Mouse (Mus musculus): ENCODE results near the gene Rhof. TPM values are rescaled to one million over a fixed set of nuclear protein-coding genes. Genes with fewer than 3 reads are reported as not detected.

Rhof gene
- 1.5 and 1.8 TPM in 2 replicates for polyA plus RNA-seq (2012; rRNA removed)

DNA sequence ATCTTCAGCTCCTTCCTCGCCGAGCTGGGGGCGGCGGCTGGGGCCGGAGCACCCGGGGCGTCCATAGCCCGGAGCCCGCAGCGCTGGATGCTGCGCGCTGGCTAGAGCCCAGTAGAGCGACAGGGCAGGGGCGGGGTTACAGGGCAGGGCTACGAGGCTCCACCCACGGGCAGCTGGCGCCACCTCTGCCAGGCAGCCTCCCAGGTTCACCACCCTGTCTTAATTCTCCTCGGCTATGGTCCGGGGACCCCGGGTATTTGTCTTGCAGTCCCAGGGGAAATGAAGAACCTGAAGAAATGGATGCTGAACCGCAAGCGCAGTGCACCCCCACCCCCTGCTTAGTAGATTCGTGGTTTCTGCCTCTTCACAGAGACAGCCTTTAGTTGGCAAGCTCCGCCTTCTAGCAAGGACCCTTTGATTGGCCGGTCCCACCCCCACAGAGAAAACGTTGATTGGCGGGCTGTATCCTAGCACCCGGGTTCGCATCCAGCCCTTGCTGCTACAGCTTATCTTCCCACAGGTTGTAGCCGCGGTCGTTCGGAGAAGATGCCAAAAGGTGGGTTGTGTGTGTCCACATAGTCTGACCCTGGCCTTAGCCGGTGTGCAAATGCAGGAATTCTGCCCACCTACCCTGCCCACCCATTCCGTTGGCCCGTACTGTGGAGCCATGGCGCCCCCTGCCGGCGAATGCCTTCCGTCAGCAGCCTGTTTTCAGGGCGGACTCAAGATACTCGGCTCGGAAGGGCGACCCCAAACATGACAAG is at the start of gene Rhof:
TSS of gene Rhof (minus strand) at position 385 of the 764 bp plus-strand sequence.

DNA sequence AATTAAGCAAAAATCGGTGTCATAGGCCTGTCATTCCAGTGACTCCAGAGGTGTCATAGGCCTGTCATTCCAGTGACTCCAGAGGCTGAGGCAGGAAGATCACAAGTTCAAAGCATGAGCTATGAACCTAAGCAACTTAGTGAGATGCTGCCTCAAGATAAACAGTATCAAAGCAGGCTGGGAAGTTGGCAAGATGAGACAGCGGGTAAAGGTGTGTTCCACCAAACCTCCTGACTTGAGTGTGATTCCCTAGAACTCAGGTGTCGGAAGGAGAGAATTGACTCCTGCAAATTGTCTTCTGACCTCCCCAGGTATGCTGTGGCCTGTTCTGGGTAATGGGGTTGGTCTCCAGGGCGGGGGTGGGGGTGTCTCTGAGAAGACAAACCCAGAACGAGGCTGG is 36.8 kb upstream of the Rhof start, which contains the start of gene Psmd9:
TSS of gene Psmd9 (plus strand) at position 130 of the 400 bp plus-strand sequence.

DNA sequence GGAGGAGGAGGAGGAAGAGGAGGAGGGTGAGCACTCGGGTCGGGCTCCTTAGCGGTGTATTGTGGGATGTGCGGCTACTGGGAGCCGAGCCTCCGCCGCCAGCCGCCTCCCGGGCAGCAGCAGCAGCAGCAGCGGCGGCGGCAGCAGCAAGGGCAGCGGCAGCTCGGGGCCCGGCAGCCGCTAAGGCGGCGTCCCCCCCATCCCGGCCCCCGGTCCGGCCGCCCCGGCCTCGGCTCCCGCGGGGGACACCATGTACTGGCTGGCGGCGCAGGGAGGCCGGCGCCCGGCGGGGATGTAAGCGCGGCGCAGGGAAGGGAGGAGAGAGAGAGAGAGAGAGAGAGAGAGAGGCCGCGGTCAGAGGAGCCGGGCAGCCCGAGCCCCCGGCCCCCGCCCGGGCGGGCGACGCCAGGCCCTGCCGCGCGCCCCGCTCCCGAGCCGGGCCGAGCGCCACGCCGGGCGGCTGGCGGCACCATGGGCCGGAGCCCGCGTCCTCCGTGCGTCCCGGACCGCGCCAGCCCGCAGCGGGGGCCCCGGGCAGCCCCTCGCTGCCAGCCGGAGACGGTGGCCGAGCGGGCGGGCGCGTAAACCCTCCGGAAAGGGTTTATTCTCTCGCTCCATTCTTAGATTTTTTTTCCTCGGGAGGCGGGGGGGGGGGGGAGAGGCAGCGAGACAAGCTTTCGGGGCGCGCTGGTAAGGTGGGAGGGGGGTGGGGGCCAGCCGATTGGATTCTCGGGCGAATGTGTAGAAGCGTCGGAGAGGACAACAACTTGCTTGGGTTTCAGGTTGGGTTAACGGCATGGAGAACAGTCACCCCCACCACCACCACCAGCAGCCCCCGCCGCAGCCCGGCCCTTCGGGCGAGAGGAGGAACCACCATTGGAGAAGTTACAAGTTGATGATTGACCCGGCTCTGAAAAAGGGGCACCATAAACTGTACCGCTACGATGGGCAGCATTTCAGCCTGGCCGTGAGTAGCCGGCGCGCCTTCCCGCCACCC is 10.0 kb upstream of the Rhof start, which contains the start of gene Setd1b:
TSS of gene Setd1b (plus strand) at position 33 of the 997 bp plus-strand sequence.

DNA sequence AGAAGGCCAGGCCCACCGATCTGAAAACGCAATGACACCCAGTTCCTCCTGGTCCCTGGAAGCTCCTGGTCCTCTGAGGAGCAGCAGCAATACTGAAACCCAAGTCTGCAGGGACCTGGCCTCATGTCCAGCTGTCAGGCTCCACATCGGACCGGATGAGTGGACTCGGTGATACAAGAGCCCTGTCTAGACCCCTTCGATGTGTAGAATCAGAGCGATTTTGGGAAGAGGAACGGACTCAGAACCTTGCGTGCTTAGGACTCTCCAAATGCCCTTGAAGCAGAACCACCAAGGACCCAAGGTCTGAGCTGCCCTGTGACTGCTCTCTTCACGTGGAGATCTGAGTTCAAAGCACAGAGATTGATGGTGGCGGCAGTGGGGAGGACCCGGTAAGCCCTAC is 64.4 kb downstream of the Rhof start, which contains the start of gene Tmem120b:
TSS of gene Tmem120b (plus strand) at position 301 of the 400 bp plus-strand sequence.

Other genes starting within 250 kb of the Rhof start
- 9.4 and 10.3 TPM in 2 replicates for gene Kdm2b, start 142.9 kb downstream of the Rhof start, polyA plus RNA-seq (2012; rRNA removed)
- gene Orai1, start 117.6 kb downstream of the Rhof start, polyA plus RNA-seq (2012; rRNA removed) = 5.8 and 7.5 TPM in 2 replicates
- gene Morn3, start 85.7 kb downstream of the Rhof start, polyA plus RNA-seq (2012; rRNA removed) = not detected in 2 replicates
- 16.6 and 21.1 TPM in 2 replicates for gene Tmem120b, start 64.3 kb downstream of the Rhof start, polyA plus RNA-seq (2012; rRNA removed)
- gene Setd1b, start 9.5 kb upstream of the Rhof start, polyA plus RNA-seq (2012; rRNA removed) = 1.8 and 2.9 TPM in 2 replicates
- 24.9 and 27.4 TPM in 2 replicates for gene Psmd9, start 36.7 kb upstream of the Rhof start, polyA plus RNA-seq (2012; rRNA removed)
- gene Hpd, start 50.0 kb upstream of the Rhof start, polyA plus RNA-seq (2012; rRNA removed) = 27.3 and 27.5 TPM in 2 replicates
- 0.10 and 0.13 TPM in 2 replicates for gene Wdr66, start 119.4 kb upstream of the Rhof start, polyA plus RNA-seq (2012; rRNA removed)
- gene Bcl7a, start 211.1 kb upstream of the Rhof start, polyA plus RNA-seq (2012; rRNA removed) = 5.0 and 5.9 TPM in 2 replicates

Data from liver, embryonic 14 days (tissue).